In genomic region chr19:16222526-16222925, GRCm38 (mm10) we compare ENCODE assay signal across 12 mouse cellular contexts.
DNase-seq lines count a peak whose midpoint lies in the region; ATAC-seq and TF ChIP-seq lines count a peak whose summit lies in the region.
"Had no signal": no experiment of that assay in that cellular context is flagged by ENCODE, and none has a peak within 500 bp of the region (broad histone marks: within the 10 kb centered on the region; RNA-seq: fewer than 3 reads in every experiment).

No protein-coding gene starts in this region.

- H3K27ac ChIP-seq in heart, embryonic 10.5 days, result no peak overlapping the region
- peak overlapping the region; percentile 26 for H3K27ac ChIP-seq in bone marrow macrophage, adult 2 months (ENCODE audit: insufficient read depth, low read depth, low read length)
- H3K27ac ChIP-seq in heart, embryonic 16.5 days (ENCODE audit: low read length), result peak overlapping the region; percentile 57
- H3K27ac ChIP-seq: hindbrain, embryonic 12.5 days had no signal

- no peak overlapping the region for H3K9ac ChIP-seq in heart, embryonic 16.5 days (ENCODE audit: low read length)
- H3K9ac ChIP-seq: hindbrain, embryonic 12.5 days had no signal

- whole genome bisulfite sequencing in heart, embryonic 10.5 days, result 71% methylated on average over 3 of the region's 3 CpGs
- WGBS in heart, embryonic 16.5 days, result 60% methylated on average over 3 of the region's 3 CpGs

- no peak for TF ChIP-seq CTCF in bone marrow macrophage, adult 2 months (IDR thresholded peaks at IDR 0.05; ENCODE audit: low read depth, low read length)

- H3K4me3 ChIP-seq in heart, embryonic 10.5 days, result no peak overlapping the region
- no peak overlapping the region for H3K4me3 ChIP-seq in bone marrow macrophage, adult 2 months (ENCODE audit: insufficient read depth, low read length)
- H3K4me3 ChIP-seq in heart, embryonic 16.5 days (ENCODE audit: low read length), result no peak overlapping the region
- H3K4me3 ChIP-seq: hindbrain, embryonic 12.5 days had no signal

- peaks cover 3% of the 10 kb centered on the region; the same call in 1 of the 2 replicates for H3K4me1 ChIP-seq in heart, embryonic 10.5 days
- peaks cover 22% of the 10 kb centered on the region for H3K4me1 ChIP-seq in bone marrow macrophage, adult 2 months (ENCODE audit: control insufficient read depth, insufficient read depth, low read length)
- H3K4me1 ChIP-seq in heart, embryonic 16.5 days (ENCODE audit: control insufficient read depth, insufficient read depth, low read length), result peaks cover 13% of the 10 kb centered on the region; the same call in 1 of the 2 replicates

- TF ChIP-seq POLR2A in bone marrow macrophage, adult 2 months (IDR thresholded peaks at IDR 0.05; ENCODE audit: borderline replicate concordance, low read depth, low read length), result no peak

- no peak overlapping the region for H3K4me2 ChIP-seq in heart, embryonic 16.5 days (ENCODE audit: low read depth, low read length)
- H3K4me2 ChIP-seq: hindbrain, embryonic 12.5 days had no signal

- H3K9me3 ChIP-seq in heart, embryonic 10.5 days, result no peaks in the 10 kb centered on the region
- H3K9me3 ChIP-seq in heart, embryonic 16.5 days (replicated peaks; ENCODE audit: control insufficient read depth, low read length), result peaks cover 3% of the 10 kb centered on the region
- H3K9me3 ChIP-seq: hindbrain, embryonic 12.5 days had no signal

- H3K27me3 ChIP-seq in heart, embryonic 10.5 days (ENCODE audit: insufficient read depth, poor library complexity, severe bottlenecking), result no peaks in the 10 kb centered on the region
- no peaks in the 10 kb centered on the region for H3K27me3 ChIP-seq in heart, embryonic 16.5 days (ENCODE audit: control insufficient read depth, insufficient read depth, low read length)
- H3K27me3 ChIP-seq: CH12.LX; hindbrain, embryonic 12.5 days had no signal

- DNase-seq in heart, adult 18-20 months, result peak; percentile 68 to 76
- DNase-seq in heart, embryonic 10.5 days (ENCODE audit: low spot score), result no peak
- DNase-seq in kidney, postnatal 25 days, result peak; percentile 41 to 46
- DNase-seq in layer of hippocampus, postnatal 10 days (ENCODE audit: low spot score in 2 of 2), result no peak
- DNase-seq in embryo, embryonic 11 days, result no peak
- DNase-seq: cerebellum, postnatal 25 days; left cerebral cortex, postnatal 4 days; right cerebral cortex, postnatal 4 days had no signal

- peaks cover 28% of the 10 kb centered on the region for H3K36me3 ChIP-seq in heart, embryonic 10.5 days
- peaks cover 10% of the 10 kb centered on the region; the same call in 1 of the 2 replicates for H3K36me3 ChIP-seq in heart, embryonic 16.5 days (ENCODE audit: control insufficient read depth, insufficient read depth)

- peak; percentile 63; the same call in 1 of the 2 replicates for ATAC-seq in heart, embryonic 16.5 days (replicated peaks; ENCODE audit: extremely low read depth, insufficient read depth, low FRiP score)

Comparison
In these comparisons a context has a peak if more than half of its experiments do, and no peak if none do; other contexts are left out.
1. DNase-seq: peak in heart, adult 18-20 months (2 of 2) and kidney, postnatal 25 days (2 of 2); none in heart, embryonic 10.5 days (single experiment), layer of hippocampus, postnatal 10 days (0 of 2) and embryo, embryonic 11 days (single experiment).